Mouse (Mus musculus) left cerebral cortex, postnatal 36 days (tissue): Measurements from ENCODE around the gene Atcay. TPM values are rescaled to one million over a fixed set of nuclear protein-coding genes. Genes with fewer than 3 reads are reported as not detected.
A peak's percentile ranks its signal among the peaks of the same experiment; 100 is the strongest.

Source experiments
- DNase-seq, 2 experiments: peaks; one replicate each; pipeline ENCODE4 v3.0.0; 2021 to 2022; ENCODE audit warnings: low spot score in 2 of 2, mixed read lengths in 1 of 2
- intact Hi-C: fragments of 180-260 bp; cut with DNase I; formaldehyde crosslinking; loops from one replicate; pipeline ENCODE4 v1.15.1; 2025
- microRNA-seq: library from miRNA; unstranded; fragments of <30 nt; microRNA quantifications from one replicate; pipeline ENCODE4 v1.2.0, GENCODE M21; 2022
- total RNA-seq, 2 experiments: library from RNA; stranded (reverse); gene quantifications; 2 replicates each; pipeline ENCODE4 v1.2.3; 2021

The Atcay gene
- total RNA-seq, 2 experiments from 2014 or later: 202 to 212 TPM

GRCm38 (mm10) chr10:81168521-81169244 lies 62.0 kb downstream of the Atcay start:
- DNase-seq: peak; percentile 73 to 77
- intact Hi-C loops: no loop called here

DNA sequence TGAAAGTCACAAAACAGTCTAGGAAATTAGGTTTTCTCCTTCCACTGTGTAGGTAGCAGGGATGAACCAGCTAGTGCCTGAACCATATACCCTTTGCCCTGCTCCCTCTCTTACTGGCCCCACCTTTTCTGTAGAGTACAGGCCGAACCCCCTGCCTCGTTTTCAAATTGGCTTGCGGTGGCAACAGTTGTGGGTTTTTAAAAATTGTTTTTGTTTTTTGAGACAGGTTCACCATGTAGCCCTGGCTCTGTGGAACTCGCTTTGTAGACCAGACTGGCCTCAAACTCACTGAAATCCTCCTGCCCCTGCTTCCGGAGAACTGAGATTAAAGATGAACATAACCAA lies 62.6 kb downstream of the Atcay start:
- DNase-seq: no peak
- intact Hi-C loops: no loop called here

GRCm38 (mm10) chr10:81167200-81168086 lies 63.2 kb downstream of the Atcay start, which contains the start of gene Pias4:
TSS of gene Pias4 (minus strand) at chr10:81167923.
- intact Hi-C loops: no loop called here
- DNase-seq: peak; percentile 100

DNA sequence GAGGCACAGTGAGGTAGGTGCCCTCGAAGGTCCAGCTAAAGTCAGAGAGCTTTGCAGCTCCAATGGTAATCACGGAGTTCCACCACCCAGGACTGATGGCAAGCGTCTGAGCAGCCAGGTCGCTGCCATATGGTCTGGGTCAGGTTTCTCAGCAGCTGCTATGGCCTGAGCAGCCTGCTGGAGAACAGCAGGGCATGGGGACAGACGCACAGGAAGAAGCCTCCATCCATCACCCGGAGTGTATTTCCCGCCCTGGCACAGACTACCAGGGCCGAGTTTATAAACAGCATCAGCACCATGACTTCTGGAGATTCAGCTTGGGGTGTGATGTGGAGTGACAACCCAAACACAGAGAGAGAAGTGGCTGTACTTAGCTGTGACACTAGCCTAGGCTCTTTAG lies 65.5 kb downstream of the Atcay start:
- intact Hi-C loops: no loop called here
- DNase-seq: no peak

GRCm38 (mm10) chr10:81162318-81162652 lies 68.3 kb downstream of the Atcay start:
- DNase-seq: no peak
- intact Hi-C loops: no loop called here

GRCm38 (mm10) chr10:81161602-81162317 lies 68.9 kb downstream of the Atcay start:
- intact Hi-C loops: no loop called here
- no peak for DNase-seq

DNA sequence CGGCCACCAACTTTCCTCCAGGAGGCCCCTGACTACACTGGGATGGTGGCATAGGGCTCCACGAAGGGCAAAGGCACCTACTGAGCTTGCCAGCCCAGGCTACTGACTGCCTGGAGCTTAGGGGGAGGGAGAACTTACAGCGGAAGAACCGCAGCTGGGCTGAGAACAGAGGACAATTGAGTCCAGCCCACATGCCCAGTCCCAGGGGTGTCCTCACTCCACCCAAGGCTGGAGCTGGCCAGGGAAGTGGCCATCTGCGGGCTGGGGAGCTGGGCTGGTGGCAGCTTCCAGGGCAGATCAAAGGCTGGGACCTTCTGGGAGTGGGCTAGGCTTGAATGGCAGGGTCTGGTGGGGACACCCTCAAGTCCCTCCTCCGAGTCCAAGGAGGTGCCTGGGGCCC lies 75.9 kb downstream of the Atcay start:
- DNase-seq: no peak
- intact Hi-C loops: no loop called here

Small RNAs within 50 kb of the gene (microRNA-seq; reads per million reads assigned to microRNA genes)
- gene Mir3057: 29.2 reads per million, percentile 44 among the genes with 10 or more reads in this experiment

Other genes with a start within 250 kb of the Atcay start
- 100 to 1,000 TPM in 1 of 2 experiments, 10 to 100 TPM in 1; 97.9 to 136 TPM for gene Gng7, start 215.9 kb downstream of the Atcay start, total RNA-seq
- 100 to 1,000 TPM; 102 to 111 TPM for gene Diras1, start 205.2 kb downstream of the Atcay start, total RNA-seq
- 10 to 100 TPM; 66.9 to 74.2 TPM for gene Slc39a3, start 193.4 kb downstream of the Atcay start, total RNA-seq
- gene Sgta, start 170.7 kb downstream of the Atcay start, total RNA-seq: 100 to 1,000 TPM; 169 to 176 TPM
- gene Thop1, start 160.8 kb downstream of the Atcay start, total RNA-seq: 10 to 100 TPM; 47.0 to 49.8 TPM
- gene Creb3l3, start 132.0 kb downstream of the Atcay start, total RNA-seq: under 1 TPM; 0.23 to 0.72 TPM
- gene Map2k2, start 124.9 kb downstream of the Atcay start, total RNA-seq: 100 to 1,000 TPM; 120 to 133 TPM
- 100 to 1,000 TPM; 120 to 133 TPM for gene Zbtb7a, start 95.6 kb downstream of the Atcay start, total RNA-seq
- gene Pias4, start 62.9 kb downstream of the Atcay start, total RNA-seq: 10 to 100 TPM; 26.7 to 31.8 TPM
- 100 to 1,000 TPM; 857 to 954 TPM for gene Eef2, start 54.2 kb downstream of the Atcay start, total RNA-seq
- gene Dapk3, start 47.8 kb downstream of the Atcay start, total RNA-seq: 10 to 100 TPM; 75.0 to 76.4 TPM
- not detected for gene 4930442H23Rik, start 47.0 kb downstream of the Atcay start, total RNA-seq
- gene Nmrk2, start 28.8 kb downstream of the Atcay start, total RNA-seq: under 1 TPM in 1 of 2 experiments, not detected in 1; 0.34 TPM
- gene Zfr2, start 2.3 kb upstream of the Atcay start, total RNA-seq: 10 to 100 TPM; 54.9 to 72.9 TPM
- 100 to 1,000 TPM; 191 to 213 TPM for gene Matk, start 22.1 kb upstream of the Atcay start, total RNA-seq
- 10 to 100 TPM; 43.0 to 48.2 TPM for gene Mrpl54, start 36.1 kb upstream of the Atcay start, total RNA-seq
- gene Apba3, start 36.1 kb upstream of the Atcay start, total RNA-seq: 10 to 100 TPM; 30.1 to 39.3 TPM
- under 1 TPM in 1 of 2 experiments, not detected in 1; 0.50 TPM for gene Tjp3, start 60.7 kb upstream of the Atcay start, total RNA-seq
- 100 to 1,000 TPM; 419 to 450 TPM for gene Pip5k1c, start 62.1 kb upstream of the Atcay start, total RNA-seq
- 10 to 100 TPM; 29.7 to 31.7 TPM for gene Cactin, start 90.3 kb upstream of the Atcay start, total RNA-seq
- under 1 TPM; 0.45 to 0.99 TPM for gene Tbxa2r, start 97.9 kb upstream of the Atcay start, total RNA-seq
- gene Gipc3, start 112.4 kb upstream of the Atcay start, total RNA-seq: 1 to 10 TPM; 1.4 to 1.8 TPM
- 10 to 100 TPM; 27.0 to 35.5 TPM for gene Hmg20b, start 119.6 kb upstream of the Atcay start, total RNA-seq
- 10 to 100 TPM; 39.6 to 40.9 TPM for gene Mfsd12, start 126.7 kb upstream of the Atcay start, total RNA-seq
- gene 4930404N11Rik, start 135.0 kb upstream of the Atcay start, total RNA-seq: 1 to 10 TPM in 1 of 2 experiments, under 1 TPM in 1; 0.49 to 2.2 TPM
- gene Fzr1, start 147.7 kb upstream of the Atcay start, total RNA-seq: 10 to 100 TPM; 67.8 to 72.2 TPM
- gene Dohh, start 153.6 kb upstream of the Atcay start, total RNA-seq: 100 to 1,000 TPM in 1 of 2 experiments, 10 to 100 TPM in 1; 80.0 to 103 TPM
- gene Gm48551, start 153.6 kb upstream of the Atcay start, total RNA-seq: 1 to 10 TPM; 2.5 to 4.3 TPM
- 1 to 10 TPM; 1.9 to 4.9 TPM for gene Gm48552, start 158.2 kb upstream of the Atcay start, total RNA-seq
- under 1 TPM; 0.77 to 0.94 TPM for gene Smim24, start 162.2 kb upstream of the Atcay start, total RNA-seq
- gene Nfic, start 224.8 kb upstream of the Atcay start, total RNA-seq: 10 to 100 TPM; 87.9 to 96.9 TPM